Mouse (Mus musculus) heart, adult 2 months (tissue): ENCODE results near the gene Lypd6b.

Experiments
- CTCF ChIP-seq: fragments of 200-600 bp; IDR thresholded peaks from 2 replicates; pipeline ENCODE4 v1.8.1; 2022; ENCODE audit warnings: antibody characterized with exemption, mild to moderate bottlenecking, moderate library complexity
- EP300 ChIP-seq: fragments of 200-500 bp; IDR thresholded peaks from 2 replicates; pipeline ENCODE4 v1.6.1; 2011; ENCODE audit warnings: low read depth, low read length, control low read depth; ENCODE audit not compliant: insufficient read depth
- POLR2A ChIP-seq: fragments of 200-500 bp; IDR thresholded peaks from 2 replicates; pipeline ENCODE4 v1.6.1; 2011; ENCODE audit warnings: mild to moderate bottlenecking, low read depth, low read length, control low read depth; ENCODE audit not compliant: insufficient read depth

GRCm38 (mm10) chr2:49751544-49752210 lies 35.8 kb upstream of the Lypd6b start:
- TF ChIP-seq EP300 (no peak), CTCF (no peak), POLR2A (no peak)
